Mouse (Mus musculus) hindbrain, embryonic 16.5 days (tissue): ENCODE measurements around the gene Mettl2. TPM values are rescaled to one million over a fixed set of nuclear protein-coding genes. Genes with fewer than 3 reads are reported as not detected.
A peak's percentile ranks its signal among the peaks of the same experiment; 100 is the strongest.

ENCODE experiments used
- ATAC-seq: fragments of 200-750 bp; cut with Nextera tagmentation; 2 replicates; pipeline ENCODE4 v1.8.0; 2017; ENCODE audit warnings: moderate TSS enrichment, moderate library complexity
- H3K27ac ChIP-seq: fragments of 300-500 bp; sonication (generic); 2 replicates; pipeline ENCODE4 v1.5.1; 2014; ENCODE audit warnings: low read depth, mild to moderate bottlenecking, control low read depth, low read length, moderate library complexity
- H3K27me3 ChIP-seq: fragments of 300-500 bp; sonication (generic); replicated peaks from 2 replicates; pipeline ENCODE4 v1.6.1; 2014; ENCODE audit warnings: low read length; ENCODE audit not compliant: control insufficient read depth, insufficient read depth
- H3K36me3 ChIP-seq: fragments of 300-500 bp; sonication (generic); 2 replicates; pipeline ENCODE4 v1.6.1; 2014; ENCODE audit warnings: mild to moderate bottlenecking, low read length, moderate library complexity, mixed read lengths; ENCODE audit not compliant: control insufficient read depth, insufficient read depth
- H3K4me1 ChIP-seq: fragments of 300-500 bp; sonication (generic); 2 replicates; pipeline ENCODE4 v1.6.1; 2014; ENCODE audit warnings: low read depth, low read length; ENCODE audit not compliant: control insufficient read depth, insufficient read depth
- H3K4me2 ChIP-seq: fragments of 300-500 bp; sonication (generic); 2 replicates; pipeline ENCODE4 v1.6.1; 2014; ENCODE audit warnings: mild to moderate bottlenecking, low read length, control low read depth, moderate library complexity
- H3K4me3 ChIP-seq: fragments of 300-500 bp; sonication (generic); 2 replicates; pipeline ENCODE4 v1.5.1; 2014; ENCODE audit warnings: mild to moderate bottlenecking, low read length, control low read depth, moderate library complexity
- H3K9ac ChIP-seq: fragments of 300-500 bp; sonication (generic); 2 replicates; pipeline ENCODE4 v1.6.1; 2014; ENCODE audit warnings: low read depth, mild to moderate bottlenecking, control low read depth, low read length, moderate library complexity
- H3K9me3 ChIP-seq: fragments of 300-500 bp; sonication (generic); 2 replicates; pipeline ENCODE4 v1.6.1; 2014; ENCODE audit warnings: mild to moderate bottlenecking, low read length, moderate library complexity; ENCODE audit not compliant: control insufficient read depth
- WGBS: fragments of 180-500 bp; shearing (Covaris S2); extraction: QIAGEN DNeasy Blood & Tissue Kit; methylation state at CpG from one replicate; pipeline ENCODE4 v1.1.7; 2014; 5-methylcytosine and 5-hydroxymethylcytosine counted together
- polyA plus RNA-seq: library from polyadenylated mRNA; unstranded; fragments of >200 nt; fragmentation: Nextera tagmentation; extraction: Ambion mirVana; gene quantifications from 2 replicates; pipeline ENCODE4 v1.2.1, GENCODE M21; 2015

Gene Mettl2
- polyA plus RNA-seq, 1 experiment from 2014 or later: 31.2 TPM

DNA sequence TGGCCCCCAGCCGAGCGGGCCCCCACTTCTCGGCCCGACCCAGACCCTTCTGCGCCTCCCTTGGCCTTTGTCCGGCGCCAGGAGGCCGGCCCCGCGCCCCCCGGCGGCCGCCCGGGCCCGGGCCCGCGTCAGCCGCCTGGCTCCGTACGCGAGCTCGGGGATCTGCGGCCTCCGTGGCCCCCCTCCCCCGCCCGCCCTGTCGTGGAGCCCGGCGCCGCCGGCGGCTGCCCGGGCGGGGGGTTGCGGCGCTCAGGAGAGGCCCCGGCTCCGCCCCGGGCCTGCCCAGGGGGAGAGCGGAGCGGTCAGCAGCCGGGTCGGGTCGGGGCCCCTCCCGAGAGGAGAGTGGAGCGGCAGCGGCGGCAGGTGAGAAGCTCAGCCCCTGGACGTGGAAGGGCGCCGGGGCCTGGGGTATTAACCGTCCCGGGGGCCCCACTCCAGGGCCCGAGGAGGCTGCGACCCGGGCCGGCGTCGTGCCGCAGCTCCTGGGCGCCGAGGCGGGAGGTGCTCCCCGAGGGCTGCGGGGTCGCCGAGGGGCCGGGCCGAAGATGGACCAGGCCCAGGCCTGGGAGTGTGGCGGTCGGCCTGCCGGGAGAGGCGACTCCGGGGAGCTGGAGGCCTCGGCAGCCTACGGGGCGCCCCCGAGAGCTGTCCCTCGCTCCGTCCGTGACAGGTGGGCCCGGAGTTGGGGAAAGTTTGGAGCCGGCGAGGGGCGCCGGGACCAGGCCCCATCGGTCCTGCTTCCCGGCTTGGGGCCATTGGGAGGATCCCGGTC lies 55.6 kb downstream of the Mettl2 start:
- Histone ChIP-seq H3K36me3 (peaks cover 9% of the 10 kb centered on the region; the same call in 1 of the 2 replicates), H3K4me1 (peaks cover 19% of the 10 kb centered on the region), H3K9ac (peak overlapping the region; percentile 98), H3K4me3 (peak overlapping the region; percentile 97), H3K9me3 (no peaks in the 10 kb centered on the region), H3K4me2 (peak overlapping the region; percentile 95), H3K27ac (peak overlapping the region; percentile 91), H3K27me3 (no peaks in the 10 kb centered on the region)
- 5% methylated on average over 63 of the region's 89 CpGs for WGBS
- peak; percentile 15 for ATAC-seq

GRCm38 (mm10) chr11:105182461-105182855 lies 56.2 kb downstream of the Mettl2 start:
- WGBS: 14% methylated on average over 4 of the region's 4 CpGs
- Histone ChIP-seq H3K9me3 (no peaks in the 10 kb centered on the region), H3K27ac (peak overlapping the region; percentile 91), H3K27me3 (no peaks in the 10 kb centered on the region), H3K4me3 (peak overlapping the region; percentile 97), H3K4me1 (peaks cover 19% of the 10 kb centered on the region), H3K9ac (peak overlapping the region; percentile 98), H3K36me3 (peaks cover 9% of the 10 kb centered on the region; the same call in 1 of the 2 replicates), H3K4me2 (peak overlapping the region; percentile 95)
- no peak for ATAC-seq

GRCm38 (mm10) chr11:105184678-105185077 lies 58.5 kb downstream of the Mettl2 start:
- Histone ChIP-seq H3K4me3 (no peak overlapping the region), H3K36me3 (peaks cover 9% of the 10 kb centered on the region; the same call in 1 of the 2 replicates), H3K9ac (no peak overlapping the region), H3K4me2 (no peak overlapping the region), H3K27ac (no peak overlapping the region), H3K4me1 (peaks cover 15% of the 10 kb centered on the region), H3K27me3 (no peaks in the 10 kb centered on the region), H3K9me3 (no peaks in the 10 kb centered on the region)
- WGBS: 91% methylated on average over 3 of the region's 3 CpGs
- no peak for ATAC-seq

Other genes starting within 250 kb of the Mettl2 start
- not detected in 2 replicates for gene Efcab3, start 62.8 kb upstream of the Mettl2 start, polyA plus RNA-seq
- gene Gm10842, start 20.5 kb downstream of the Mettl2 start, polyA plus RNA-seq: not detected in 2 replicates
- gene Tlk2, start 52.4 kb downstream of the Mettl2 start, polyA plus RNA-seq: 12.4 and 16.7 TPM in 2 replicates
- gene Mrc2, start 166.2 kb downstream of the Mettl2 start, polyA plus RNA-seq: 4.9 and 7.4 TPM in 2 replicates